ENCODE assay signal across 9 mouse cellular contexts in genomic region chr1:136915438-136915837, GRCm38 (mm10). TPM values are rescaled to one million over a fixed set of nuclear protein-coding genes. Genes with fewer than 3 reads are reported as not detected.
DNase-seq lines count a peak whose midpoint lies in the region; ATAC-seq and TF ChIP-seq lines count a peak whose summit lies in the region.
"Had no signal": no experiment of that assay in that cellular context is flagged by ENCODE, and none has a peak within 500 bp of the region (broad histone marks: within the 10 kb centered on the region; RNA-seq: fewer than 3 reads in every experiment).

No protein-coding gene starts in this region.

- no peak for DNase-seq in hindbrain, postnatal 0 days (ENCODE audit: low spot score)
- no peak for DNase-seq in hindbrain, embryonic 10.5 days (ENCODE audit: low spot score)
- peak; percentile 37 for DNase-seq in adrenal gland, adult 8-10 months
- DNase-seq in liver, embryonic 14.5 days (ENCODE audit: low read depth in 3 of 3, low spot score in 3 of 3): no peak

- H3K4me2 ChIP-seq in hindbrain, postnatal 0 days (ENCODE audit: low read depth, low read length): peak overlapping the region; percentile 25; the same call in 1 of the 2 replicates
- H3K4me2 ChIP-seq in heart, embryonic 14.5 days (ENCODE audit: low read length): peak overlapping the region; percentile 37
- no peak overlapping the region for H3K4me2 ChIP-seq in liver, embryonic 14.5 days (ENCODE audit: low read depth)
- no peak overlapping the region for H3K4me2 ChIP-seq in forebrain, embryonic 15.5 days (replicated peaks)
- H3K4me2 ChIP-seq in neural tube, embryonic 15.5 days: no peak overlapping the region

- no peak overlapping the region for H3K4me3 ChIP-seq in hindbrain, postnatal 0 days (ENCODE audit: low read length)
- H3K4me3 ChIP-seq in hindbrain, embryonic 10.5 days: no peak overlapping the region
- no peak overlapping the region; a peak in 1 of 4 replicates for H3K4me3 ChIP-seq in heart, embryonic 14.5 days (ENCODE audit: control insufficient read depth in 1 of 2, insufficient read depth in 1 of 2, low read depth in 1 of 2, low read length in 2 of 2)
- no peak overlapping the region for H3K4me3 ChIP-seq in liver, embryonic 14.5 days (ENCODE audit: insufficient read depth in 1 of 2, low read depth in 2 of 2, low read length in 2 of 2)
- H3K4me3 ChIP-seq in forebrain, embryonic 15.5 days: no peak overlapping the region
- H3K4me3 ChIP-seq in neural tube, embryonic 15.5 days (replicated peaks): no peak overlapping the region

- no peaks in the 10 kb centered on the region for H3K9me3 ChIP-seq in hindbrain, postnatal 0 days (ENCODE audit: low read length)
- no peaks in the 10 kb centered on the region for H3K9me3 ChIP-seq in hindbrain, embryonic 10.5 days
- H3K9me3 ChIP-seq in heart, embryonic 14.5 days (ENCODE audit: control insufficient read depth, low read length): no peaks in the 10 kb centered on the region
- no peaks in the 10 kb centered on the region for H3K9me3 ChIP-seq in liver, embryonic 14.5 days (ENCODE audit: control insufficient read depth, low read length)
- no peaks in the 10 kb centered on the region for H3K9me3 ChIP-seq in forebrain, embryonic 15.5 days
- H3K9me3 ChIP-seq in neural tube, embryonic 15.5 days (replicated peaks): no peaks in the 10 kb centered on the region

- H3K4me1 ChIP-seq in hindbrain, postnatal 0 days (ENCODE audit: insufficient read depth, low read length): no peaks in the 10 kb centered on the region
- H3K4me1 ChIP-seq in hindbrain, embryonic 10.5 days (replicated peaks): no peaks in the 10 kb centered on the region
- H3K4me1 ChIP-seq in heart, embryonic 14.5 days (ENCODE audit: control insufficient read depth in 2 of 2, insufficient read depth in 2 of 2, low read length in 2 of 2): peaks cover 2 to 9% of the 10 kb centered on the region in 2 experiments; a peak in 2 of 4 replicates
- no peaks in the 10 kb centered on the region; a peak in 1 of 4 replicates for H3K4me1 ChIP-seq in liver, embryonic 14.5 days (replicated peaks; ENCODE audit: control insufficient read depth in 2 of 2, insufficient read depth in 2 of 2, low read length in 1 of 2)
- H3K4me1 ChIP-seq in forebrain, embryonic 15.5 days: no peaks in the 10 kb centered on the region
- H3K4me1 ChIP-seq in neural tube, embryonic 15.5 days: no peaks in the 10 kb centered on the region

- TF ChIP-seq EP300 in liver, embryonic 14.5 days (IDR thresholded peaks at IDR 0.05; ENCODE audit: low read depth): no peak

- no peaks in the 10 kb centered on the region for H3K36me3 ChIP-seq in hindbrain, postnatal 0 days (ENCODE audit: insufficient read depth, low read length)
- H3K36me3 ChIP-seq in hindbrain, embryonic 10.5 days: no peaks in the 10 kb centered on the region
- H3K36me3 ChIP-seq in heart, embryonic 14.5 days (ENCODE audit: control insufficient read depth, insufficient read depth, low read length): no peaks in the 10 kb centered on the region
- H3K36me3 ChIP-seq in liver, embryonic 14.5 days (replicated peaks; ENCODE audit: control insufficient read depth, insufficient read depth, low read depth): no peaks in the 10 kb centered on the region
- no peaks in the 10 kb centered on the region for H3K36me3 ChIP-seq in forebrain, embryonic 15.5 days
- H3K36me3 ChIP-seq in neural tube, embryonic 15.5 days: no peaks in the 10 kb centered on the region

- no peak for ATAC-seq in hindbrain, postnatal 0 days
- no peak for ATAC-seq in heart, embryonic 14.5 days (ENCODE audit: insufficient number of reproducible peaks, insufficient read depth, low FRiP score, low read depth)
- ATAC-seq in liver, embryonic 14.5 days (ENCODE audit: insufficient read depth): 0 out of 2 replicates have a peak, but pooled peaks have one; percentile 15
- ATAC-seq in forebrain, embryonic 15.5 days (replicated peaks): no peak
- no peak for ATAC-seq in neural tube, embryonic 15.5 days (ENCODE audit: low FRiP score)
- no peak for ATAC-seq in megakaryocyte progenitor cell, adult 5-6 weeks (replicated peaks; ENCODE audit: poor library complexity)

- no peaks in the 10 kb centered on the region for H3K27me3 ChIP-seq in hindbrain, postnatal 0 days (ENCODE audit: insufficient read depth, low read length)
- no peaks in the 10 kb centered on the region for H3K27me3 ChIP-seq in hindbrain, embryonic 10.5 days (ENCODE audit: insufficient read depth, poor library complexity, severe bottlenecking)
- H3K27me3 ChIP-seq in heart, embryonic 14.5 days (ENCODE audit: control insufficient read depth, insufficient read depth, low read length): no peaks in the 10 kb centered on the region
- no peaks in the 10 kb centered on the region; the same call in 1 of the 2 replicates for H3K27me3 ChIP-seq in liver, embryonic 14.5 days (ENCODE audit: control insufficient read depth, insufficient read depth, low read length)
- H3K27me3 ChIP-seq in forebrain, embryonic 15.5 days: peaks cover 11% of the 10 kb centered on the region; the same call in 1 of the 2 replicates
- no peaks in the 10 kb centered on the region for H3K27me3 ChIP-seq in neural tube, embryonic 15.5 days (replicated peaks)

- 39% methylated on average over 11 of the region's 11 CpGs for WGBS in hindbrain, postnatal 0 days
- WGBS in hindbrain, embryonic 10.5 days: 61% methylated on average over 11 of the region's 11 CpGs
- WGBS in heart, embryonic 14.5 days: 44% methylated on average over 11 of the region's 11 CpGs
- WGBS in liver, embryonic 14.5 days (ENCODE audit: insufficient replicate concordance): 17% methylated on average over 11 of the region's 11 CpGs
- WGBS in forebrain, embryonic 15.5 days: 66% methylated on average over 11 of the region's 11 CpGs
- WGBS in neural tube, embryonic 15.5 days: 47% methylated on average over 11 of the region's 11 CpGs

- H3K9ac ChIP-seq in hindbrain, postnatal 0 days (replicated peaks; ENCODE audit: low read length): no peak overlapping the region
- H3K9ac ChIP-seq in heart, embryonic 14.5 days (ENCODE audit: low read length): no peak overlapping the region
- H3K9ac ChIP-seq in liver, embryonic 14.5 days (replicated peaks): no peak overlapping the region
- no peak overlapping the region for H3K9ac ChIP-seq in forebrain, embryonic 15.5 days (replicated peaks)
- no peak overlapping the region for H3K9ac ChIP-seq in neural tube, embryonic 15.5 days (replicated peaks)

- TF ChIP-seq CTCF in hindbrain, postnatal 0 days (IDR thresholded peaks at IDR 0.05; ENCODE audit: low read depth): no peak
- TF ChIP-seq CTCF in liver, embryonic 14.5 days (IDR thresholded peaks at IDR 0.05; ENCODE audit: low read depth): no peak

- no peak overlapping the region for H3K27ac ChIP-seq in hindbrain, postnatal 0 days
- H3K27ac ChIP-seq in hindbrain, embryonic 10.5 days: no peak overlapping the region
- no peak overlapping the region for H3K27ac ChIP-seq in heart, embryonic 14.5 days (replicated peaks in 1 of 2; ENCODE audit: control insufficient read depth in 1 of 2, insufficient read depth in 1 of 2, low read depth in 2 of 2, low read length in 2 of 2)
- no peak overlapping the region for H3K27ac ChIP-seq in liver, embryonic 14.5 days
- H3K27ac ChIP-seq in forebrain, embryonic 15.5 days (replicated peaks): no peak overlapping the region
- no peak overlapping the region for H3K27ac ChIP-seq in neural tube, embryonic 15.5 days (replicated peaks)

RNA-seq across cellular contexts. Expression of gene Nr5a2, which starts 44.8 kb away (rescaled TPM):
- total RNA-seq in hindbrain, postnatal 0 days (2014; rRNA removed): 0.68 and 0.84 TPM in 2 replicates
- polyA plus RNA-seq in hindbrain, postnatal 0 days (2015; fragmentation: Nextera tagmentation; extraction: Ambion mirVana): 0.31 and 0.32 TPM in 2 replicates
- 0.29 and 0.33 TPM in 2 replicates for polyA plus RNA-seq in hindbrain, embryonic 10.5 days (2016; fragmentation: Nextera tagmentation; extraction: Ambion mirVana)
- 1 to 10 TPM; 1.7 to 4.0 (median 2.6) TPM for total RNA-seq in adrenal gland, adult 8-10 months (2022)
- 0.38 and 0.39 TPM in 2 replicates for polyA plus RNA-seq in heart, embryonic 14.5 days (2014; fragmentation: Nextera tagmentation; extraction: Ambion mirVana)
- 2.5 and 2.8 TPM in 2 replicates for polyA plus RNA-seq in liver, embryonic 14.5 days (2012; rRNA removed)
- polyA plus RNA-seq in liver, embryonic 14.5 days (2014; fragmentation: Nextera tagmentation; extraction: Ambion mirVana): 1.4 and 1.5 TPM in 2 replicates
- polyA plus RNA-seq in forebrain, embryonic 15.5 days (2015; fragmentation: Nextera tagmentation; extraction: Ambion mirVana): 0.17 and 0.42 TPM in 2 replicates
- 1.6 and 2.0 TPM in 2 replicates for polyA plus RNA-seq in neural tube, embryonic 15.5 days (2015; fragmentation: Nextera tagmentation; extraction: Ambion mirVana)
- not detected in 2 replicates for total RNA-seq in megakaryocyte progenitor cell, adult 5-6 weeks (2015)
- not detected in 2 replicates for total RNA-seq in megakaryocyte progenitor cell, adult 5-6 weeks (2017)
- total RNA-seq: common myeloid progenitor, adult 5-6 weeks had no signal

Comparison
In these comparisons a context has a peak if more than half of its experiments do, and no peak if none do; other contexts are left out.
1. H3K4me2 ChIP-seq: peak in hindbrain, postnatal 0 days (single experiment) and heart, embryonic 14.5 days (single experiment); none in liver, embryonic 14.5 days (single experiment), forebrain, embryonic 15.5 days (single experiment) and neural tube, embryonic 15.5 days (single experiment).